10 mouse cellular contexts compared by ENCODE assay signal in the genomic region with DNA sequence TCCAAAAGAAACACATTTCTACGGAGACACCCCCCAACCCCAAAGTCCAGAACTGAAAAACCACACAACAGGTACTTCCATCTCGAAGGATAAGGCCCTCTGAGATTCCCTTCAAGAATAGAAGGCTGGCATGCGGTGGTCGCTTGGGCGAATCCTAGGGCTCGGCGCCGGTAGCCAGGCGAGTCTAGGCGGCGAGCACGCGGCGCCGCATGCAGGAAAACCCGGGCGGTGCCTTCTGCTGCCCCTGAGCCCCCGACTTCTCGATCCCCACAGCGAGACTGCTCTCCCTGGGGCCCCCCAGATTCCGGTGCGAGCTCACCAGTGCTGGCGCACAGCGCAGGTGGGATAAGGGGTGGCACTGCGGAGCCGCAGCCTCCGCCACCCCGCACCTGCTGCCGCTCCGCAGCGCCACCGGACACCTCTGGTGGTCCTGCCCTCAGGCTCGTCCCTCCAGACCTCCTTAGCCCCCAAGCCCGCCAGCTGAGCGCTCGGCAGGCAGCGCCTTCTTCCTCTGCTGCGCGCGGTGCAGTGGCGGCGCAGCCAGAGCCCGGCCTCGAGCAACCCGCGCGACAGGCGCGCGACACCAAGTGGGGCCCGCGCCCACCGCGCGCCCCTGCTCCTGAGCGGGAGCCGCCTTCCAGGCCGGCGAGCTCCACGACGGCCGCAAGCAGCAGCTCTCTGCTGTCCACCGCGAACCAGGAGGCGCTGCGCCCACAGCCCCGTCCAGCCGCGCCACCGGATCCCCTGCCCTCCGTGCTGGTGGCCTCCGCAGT. TPM values are rescaled to one million over a fixed set of nuclear protein-coding genes. Genes with fewer than 3 reads are reported as not detected.
DNase-seq lines count a peak whose midpoint lies in the region; ATAC-seq lines count a peak whose summit lies in the region.
"Had no signal": no experiment of that assay in that cellular context is flagged by ENCODE, and none has a peak within 500 bp of the region (broad histone marks: within the 10 kb centered on the region; RNA-seq: fewer than 3 reads in every experiment).

No protein-coding gene starts in this region.

- H3K4me2 ChIP-seq in heart, embryonic 12.5 days: peak overlapping the region; percentile 74
- H3K4me2 ChIP-seq in forebrain, embryonic 11.5 days (ENCODE audit: low read depth, low read length, severe bottlenecking): peak overlapping the region; percentile 87

- intact Hi-C loops in heart, postnatal 25 days (cut with DNase I): no loop called here

- no peaks in the 10 kb centered on the region for H3K36me3 ChIP-seq in heart, embryonic 12.5 days
- H3K36me3 ChIP-seq in forebrain, embryonic 11.5 days (ENCODE audit: control insufficient read depth, insufficient read depth, low read length): no peaks in the 10 kb centered on the region
- H3K36me3 ChIP-seq: G1E had no signal

- H3K9ac ChIP-seq in heart, embryonic 12.5 days: peak overlapping the region; percentile 35
- peak overlapping the region; percentile 32; the same call in 1 of the 2 replicates for H3K9ac ChIP-seq in forebrain, embryonic 11.5 days (ENCODE audit: low read length)

- H3K9me3 ChIP-seq in heart, embryonic 12.5 days (replicated peaks): no peaks in the 10 kb centered on the region
- no peaks in the 10 kb centered on the region for H3K9me3 ChIP-seq in forebrain, embryonic 11.5 days (ENCODE audit: control insufficient read depth, low read length)

- peak; percentile 18; the same call in 1 of the 2 replicates for ATAC-seq in heart, embryonic 12.5 days (ENCODE audit: insufficient number of reproducible peaks, low FRiP score)
- peak; percentile 69 for ATAC-seq in forebrain, embryonic 11.5 days (replicated peaks; ENCODE audit: low FRiP score)
- ATAC-seq in megakaryocyte progenitor cell, adult 5-6 weeks (replicated peaks; ENCODE audit: poor library complexity): no peak

- H3K27ac ChIP-seq in heart, embryonic 12.5 days (ENCODE audit: poor library complexity, severe bottlenecking): no peak overlapping the region
- H3K27ac ChIP-seq in forebrain, embryonic 11.5 days (ENCODE audit: low read depth, low read length): no peak overlapping the region

- WGBS in heart, embryonic 12.5 days: 4% methylated on average over 72 of the region's 72 CpGs
- 1% methylated on average over 70 of the region's 72 CpGs for WGBS in forebrain, embryonic 11.5 days

- H3K27me3 ChIP-seq in heart, embryonic 12.5 days (replicated peaks): peaks cover 55% of the 10 kb centered on the region
- peaks cover 44% of the 10 kb centered on the region for H3K27me3 ChIP-seq in forebrain, embryonic 11.5 days (ENCODE audit: control insufficient read depth, insufficient read depth, low read length)

- peak overlapping the region; percentile 55 for H3K4me3 ChIP-seq in heart, embryonic 12.5 days
- H3K4me3 ChIP-seq in forebrain, embryonic 11.5 days (ENCODE audit: low read depth, low read length): peak overlapping the region; percentile 41

- no peak for DNase-seq in heart, postnatal 25 days (ENCODE audit: low spot score)
- DNase-seq in ES-CJ7 (ENCODE audit: low read depth, low spot score): peak; percentile 29
- peak; percentile 67 for DNase-seq in forebrain, embryonic 11.5 days (ENCODE audit: low spot score)
- peak; percentile 37 for DNase-seq in mesoderm, embryonic 11.5 days (ENCODE audit: low read depth, low spot score)
- no peak for DNase-seq in B cell, adult 2 months
- no peak for DNase-seq in kidney, adult 18-20 months

- H3K4me1 ChIP-seq in heart, embryonic 12.5 days (replicated peaks): peaks cover 8% of the 10 kb centered on the region; the same call in 1 of the 2 replicates
- 0 out of 2 replicates have a peak, but pooled peaks cover 2% of the 10 kb centered on the region for H3K4me1 ChIP-seq in forebrain, embryonic 11.5 days (replicated peaks; ENCODE audit: control insufficient read depth, insufficient read depth, low read length)

RNA-seq across cellular contexts. Expression of gene Gabra5, which starts 0.8 kb away (rescaled TPM):
- 0.15 and 0.34 TPM in 2 replicates for polyA plus RNA-seq in heart, embryonic 12.5 days (2016; fragmentation: Nextera tagmentation; extraction: Ambion mirVana)
- total RNA-seq in heart, postnatal 25 days (2021): not detected
- polyA plus RNA-seq in forebrain, embryonic 11.5 days (2014; fragmentation: Nextera tagmentation; extraction: Ambion mirVana): 0.52 and 0.59 TPM in 2 replicates
- not detected in 2 replicates for total RNA-seq in megakaryocyte progenitor cell, adult 5-6 weeks (2015)
- total RNA-seq in megakaryocyte progenitor cell, adult 5-6 weeks (2017): not detected in 2 replicates
- total RNA-seq: hematopoietic stem cell, adult 5-6 weeks had no signal
- polyA plus RNA-seq: G1E had no signal

Comparison
In these comparisons a context has a peak if more than half of its experiments do, and no peak if none do; other contexts are left out.
1. DNase-seq: peak in ES-CJ7 (single experiment), forebrain, embryonic 11.5 days (single experiment) and mesoderm, embryonic 11.5 days (single experiment); none in heart, postnatal 25 days (single experiment), B cell, adult 2 months (0 of 2) and kidney, adult 18-20 months (single experiment).